Mouse (Mus musculus) heart, embryonic 14.5 days (tissue): ENCODE data around the gene Fbxl13. TPM values are rescaled to one million over a fixed set of nuclear protein-coding genes. Genes with fewer than 3 reads are reported as not detected.
"Not testable (repeated sequence)": the region's sequence is repeated elsewhere in the genome, so short reads cannot be mapped to it uniquely, and the experiment has no call there.

Source experiments
- ATAC-seq: fragments of 200-750 bp; cut with Nextera tagmentation; 2 replicates; pipeline ENCODE4 v1.8.0; 2017; ENCODE audit warnings: low read depth, moderate TSS enrichment; ENCODE audit not compliant: insufficient number of reproducible peaks, insufficient read depth, low FRiP score
- H3K27ac ChIP-seq, 2 experiments: fragments of 200-500 bp in 1 of 2; fragments of 300-500 bp in 1 of 2; sonication (generic) in 1 of 2; replicated peaks in 1 of 2; 2 replicates each; pipeline ENCODE4 v1.5.1; 2012 to 2014; ENCODE audit warnings: low read depth in 2 of 2, low read length in 2 of 2, control low read depth in 1 of 2, mild to moderate bottlenecking in 1 of 2, mixed read lengths in 1 of 2; ENCODE audit not compliant: control insufficient read depth in 1 of 2, insufficient read depth in 1 of 2
- H3K27me3 ChIP-seq: fragments of 300-500 bp; sonication (generic); 2 replicates; pipeline ENCODE4 v1.6.1; 2014; ENCODE audit warnings: mild to moderate bottlenecking, low read length, control low read depth; ENCODE audit not compliant: control insufficient read depth, insufficient read depth
- H3K36me3 ChIP-seq: fragments of 300-500 bp; sonication (generic); 2 replicates; pipeline ENCODE4 v1.6.1; 2014; ENCODE audit warnings: mild to moderate bottlenecking, control low read depth, low read length, mixed read lengths; ENCODE audit not compliant: control insufficient read depth, insufficient read depth
- H3K4me1 ChIP-seq, 2 experiments: fragments of 200-500 bp in 1 of 2; fragments of 300-500 bp in 1 of 2; sonication (generic) in 1 of 2; 2 replicates each; pipeline ENCODE4 v1.6.1; 2012 to 2014; ENCODE audit warnings: low read length in 2 of 2, control low read depth in 1 of 2, mixed read lengths in 1 of 2; ENCODE audit not compliant: control insufficient read depth in 2 of 2, insufficient read depth in 2 of 2
- H3K4me2 ChIP-seq: fragments of 300-500 bp; sonication (generic); 2 replicates; pipeline ENCODE4 v1.6.1; 2014; ENCODE audit warnings: mild to moderate bottlenecking, low read length
- H3K4me3 ChIP-seq, 2 experiments: fragments of 200-500 bp in 1 of 2; fragments of 300-500 bp in 1 of 2; sonication (generic) in 1 of 2; 2 replicates each; pipeline ENCODE4 v1.5.1; 2012 to 2014; ENCODE audit warnings: low read length in 2 of 2, mild to moderate bottlenecking in 2 of 2, control low read depth in 1 of 2, low read depth in 1 of 2, moderate library complexity in 1 of 2; ENCODE audit not compliant: control insufficient read depth in 1 of 2, insufficient read depth in 1 of 2
- H3K9ac ChIP-seq: fragments of 300-500 bp; sonication (generic); 2 replicates; pipeline ENCODE4 v1.6.1; 2014; ENCODE audit warnings: mild to moderate bottlenecking, low read length
- H3K9me3 ChIP-seq: fragments of 300-500 bp; sonication (generic); 2 replicates; pipeline ENCODE4 v1.6.1; 2016; ENCODE audit warnings: low read length, control low read depth; ENCODE audit not compliant: control insufficient read depth
- WGBS: fragments of 180-500 bp; shearing (Covaris S2); extraction: QIAGEN DNeasy Blood & Tissue Kit; methylation state at CpG from one replicate; pipeline ENCODE4 v1.1.7; 2014; 5-methylcytosine and 5-hydroxymethylcytosine counted together
- polyA plus RNA-seq: library from polyadenylated mRNA; unstranded; fragments of >200 nt; fragmentation: Nextera tagmentation; extraction: Ambion mirVana; gene quantifications from 2 replicates; pipeline ENCODE4 v1.2.1, GENCODE M21; 2014

Gene Fbxl13
- polyA plus RNA-seq, 1 experiment from 2014 or later = 0.19 TPM

DNA sequence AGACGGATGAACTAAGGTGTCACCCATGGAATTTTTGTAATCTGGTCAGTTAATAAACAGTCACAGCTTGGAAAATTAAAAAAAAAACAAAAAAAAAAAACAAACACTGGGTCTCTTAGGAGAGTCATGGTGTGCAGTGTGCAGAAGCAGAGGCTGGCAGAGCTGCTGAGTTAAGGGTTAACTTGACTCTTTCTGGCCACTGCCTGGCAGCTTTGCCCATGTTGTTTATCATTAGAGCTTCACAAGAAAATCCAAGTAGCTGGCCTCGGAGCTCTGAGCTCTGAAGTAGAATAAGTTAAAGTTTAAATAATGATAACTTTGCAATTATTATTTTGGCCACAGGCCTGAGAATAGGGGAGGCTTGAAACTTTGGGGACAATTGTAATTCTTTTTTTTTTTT lies 45.9 kb downstream of the Fbxl13 start:
- not testable (repeated sequence) for H3K4me1 ChIP-seq, H3K9me3 ChIP-seq, ATAC-seq, H3K4me2 ChIP-seq, H3K27ac ChIP-seq, H3K9ac ChIP-seq, H3K36me3 ChIP-seq, H3K27me3 ChIP-seq, H3K4me3 ChIP-seq
- 63% methylated on average over 2 of the region's 2 CpGs for WGBS

DNA sequence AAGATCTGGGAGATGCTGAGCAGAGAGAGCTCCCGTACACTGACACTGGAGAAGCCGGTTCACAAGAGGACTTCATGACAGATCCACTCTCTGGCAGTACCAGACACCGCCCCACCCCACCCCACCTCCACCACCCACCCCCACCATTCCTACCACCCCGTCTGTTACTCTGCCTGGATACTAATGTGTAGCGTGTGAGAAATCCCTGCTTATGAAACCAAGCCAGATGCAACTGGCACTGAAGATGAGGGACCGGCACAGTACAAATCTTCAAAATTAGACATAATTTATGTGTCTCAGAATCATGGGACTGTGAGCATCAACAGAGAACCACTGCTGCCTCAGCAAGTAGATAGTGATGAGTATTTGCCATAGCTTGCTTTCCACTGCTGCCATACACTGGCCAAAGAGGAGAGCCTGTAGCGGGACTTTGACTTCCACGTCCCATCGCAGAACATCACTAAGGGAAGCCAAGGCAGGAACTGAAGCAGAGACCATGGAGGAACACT lies 52.2 kb downstream of the Fbxl13 start:
- no peak for ATAC-seq
- Histone ChIP-seq H3K4me3 (no peak overlapping the region), H3K27me3 (no peaks in the 10 kb centered on the region), H3K9ac (no peak overlapping the region), H3K9me3 (no peaks in the 10 kb centered on the region), H3K36me3 (no peaks in the 10 kb centered on the region), H3K27ac (no peak overlapping the region), H3K4me2 (no peak overlapping the region), H3K4me1 (peaks cover 0 to 2% of the 10 kb centered on the region in 2 experiments; a peak in 1 of 4 replicates)
- WGBS = 80% methylated on average over 9 of the region's 9 CpGs

DNA sequence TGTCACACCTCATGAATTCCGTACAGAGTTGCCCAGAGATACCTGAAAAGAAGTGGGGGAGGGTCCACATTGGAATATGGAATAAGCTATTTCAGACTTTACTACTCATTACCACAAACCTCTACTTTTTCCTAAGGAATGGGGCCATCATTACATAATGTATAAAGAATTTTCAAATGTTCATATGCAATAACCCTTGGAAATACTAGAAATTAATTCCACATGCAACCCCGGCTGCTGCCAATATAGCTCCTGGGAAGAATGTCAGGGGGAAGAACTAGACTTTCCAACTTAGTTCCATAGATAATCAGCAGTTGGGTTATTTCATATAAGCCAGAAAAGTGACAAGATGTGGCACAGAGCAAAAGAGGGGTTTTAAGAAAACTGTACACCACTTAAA lies 53.3 kb downstream of the Fbxl13 start:
- WGBS = 62% methylated on average over 2 of the region's 2 CpGs
- Histone ChIP-seq H3K4me3 (no peak overlapping the region), H3K9me3 (no peaks in the 10 kb centered on the region), H3K27me3 (no peaks in the 10 kb centered on the region), H3K27ac (no peak overlapping the region), H3K4me1 (peaks cover 0 to 6% of the 10 kb centered on the region in 2 experiments; a peak in 2 of 4 replicates), H3K4me2 (no peak overlapping the region), H3K9ac (no peak overlapping the region), H3K36me3 (no peaks in the 10 kb centered on the region)
- ATAC-seq = no peak

DNA sequence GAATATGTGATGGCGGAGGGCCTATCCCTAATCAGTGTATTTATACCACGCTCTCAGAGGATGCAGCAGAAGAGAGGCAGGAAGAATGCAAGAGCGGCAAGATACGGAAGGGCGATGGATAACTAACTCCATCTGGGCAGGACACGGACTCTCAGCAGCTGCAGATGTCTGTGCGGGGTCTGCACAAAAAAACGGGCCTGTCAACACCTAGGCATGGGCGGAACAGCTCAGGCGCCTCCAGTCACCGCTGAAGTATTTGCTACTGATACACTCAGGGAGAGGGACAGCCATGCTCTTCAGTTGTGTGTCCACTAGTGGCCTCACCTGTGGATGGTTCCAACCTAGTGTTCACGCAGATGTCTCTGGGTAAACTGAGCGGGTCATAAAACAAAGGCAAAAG lies 57.2 kb downstream of the Fbxl13 start:
- 30% methylated on average over 13 of the region's 13 CpGs for WGBS
- 0 out of 2 replicates have a peak, but pooled peaks have one; percentile 50 for ATAC-seq
- peak overlapping the region in 1 of 2 experiments; percentile 9; a peak in 1 of 4 replicates for H3K4me3 ChIP-seq
- H3K27me3 ChIP-seq = no peaks in the 10 kb centered on the region
- peak overlapping the region; percentile 53 for H3K4me2 ChIP-seq
- H3K9me3 ChIP-seq = no peaks in the 10 kb centered on the region
- H3K9ac ChIP-seq = no peak overlapping the region
- peaks cover 0 to 6% of the 10 kb centered on the region in 2 experiments; a peak in 2 of 4 replicates for H3K4me1 ChIP-seq
- H3K27ac ChIP-seq = no peak overlapping the region
- no peaks in the 10 kb centered on the region for H3K36me3 ChIP-seq

DNA sequence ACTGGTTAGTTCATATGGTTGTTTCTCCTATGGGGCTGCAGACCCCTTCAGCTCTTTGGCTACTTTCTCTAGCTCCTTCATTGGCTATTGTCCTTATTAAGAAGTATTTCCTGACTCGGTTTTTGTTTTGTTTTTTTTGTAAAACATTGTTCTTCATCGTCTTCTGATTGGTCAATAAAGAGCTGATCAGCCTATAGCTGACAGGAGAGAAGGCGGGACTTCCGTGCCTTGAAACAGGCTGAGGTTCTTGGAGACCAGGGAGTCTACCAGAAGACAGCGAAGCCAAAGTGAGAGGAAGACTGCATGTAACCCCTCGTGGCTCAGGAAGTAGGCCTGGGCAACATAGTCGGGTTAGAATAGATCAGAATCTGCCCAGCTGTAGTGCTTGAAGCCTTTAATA lies 57.8 kb downstream of the Fbxl13 start:
- WGBS = 64% methylated on average over 7 of the region's 7 CpGs
- Histone ChIP-seq H3K9ac (no peak overlapping the region), H3K27ac (no peak overlapping the region), H3K4me1 (peaks cover 0 to 7% of the 10 kb centered on the region in 2 experiments; a peak in 3 of 4 replicates), H3K4me2 (peak overlapping the region; percentile 53), H3K36me3 (no peaks in the 10 kb centered on the region), H3K27me3 (no peaks in the 10 kb centered on the region), H3K4me3 (no peak overlapping the region), H3K9me3 (no peaks in the 10 kb centered on the region)
- no peak for ATAC-seq

DNA sequence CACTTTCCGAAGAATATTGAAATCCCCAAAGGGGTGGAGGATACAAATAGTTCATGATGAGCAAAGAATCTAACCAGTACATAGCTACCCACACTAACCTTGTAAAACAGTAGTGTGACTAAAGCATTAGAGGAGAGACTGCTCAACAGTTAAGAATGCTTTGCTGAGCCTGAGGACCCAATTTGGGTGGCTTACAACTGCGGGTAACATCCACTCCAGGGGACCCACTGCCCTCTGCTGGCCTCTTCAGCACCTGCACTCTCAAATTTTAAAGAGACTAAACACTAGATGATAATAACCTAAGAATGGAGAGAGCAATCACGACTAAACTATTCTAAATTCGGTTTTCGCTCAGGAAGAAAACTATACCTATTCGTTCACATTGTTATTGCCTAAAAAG lies 58.7 kb downstream of the Fbxl13 start:
- Histone ChIP-seq H3K9ac (no peak overlapping the region), H3K4me2 (no peak overlapping the region), H3K9me3 (no peaks in the 10 kb centered on the region), H3K27ac (no peak overlapping the region), H3K4me1 (peaks cover 5 to 10% of the 10 kb centered on the region in 2 experiments; a peak in 3 of 4 replicates), H3K36me3 (no peaks in the 10 kb centered on the region), H3K4me3 (no peak overlapping the region), H3K27me3 (no peaks in the 10 kb centered on the region)
- WGBS = 50% methylated on average over 6 of the region's 6 CpGs
- no peak for ATAC-seq

DNA sequence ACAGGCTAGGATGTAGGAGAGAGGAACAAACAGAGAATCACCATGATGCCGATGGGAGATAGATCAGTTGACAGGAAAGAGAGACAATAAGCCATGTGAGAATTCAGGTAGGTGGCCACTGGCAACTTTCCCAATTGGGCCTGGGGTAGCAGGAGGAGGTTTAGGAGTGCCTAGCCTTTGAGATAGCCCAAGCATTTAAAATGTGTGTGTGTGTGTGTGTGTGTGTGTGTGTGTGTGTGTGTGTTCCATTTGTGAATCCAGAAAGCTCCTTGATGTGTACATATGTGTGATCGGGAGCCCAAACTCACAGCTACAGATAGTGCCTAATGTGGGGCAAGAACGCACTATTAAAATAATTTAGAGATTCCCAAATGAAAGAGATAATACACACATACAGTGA lies 67.3 kb downstream of the Fbxl13 start:
- 79% methylated on average over 3 of the region's 3 CpGs for WGBS
- no peaks in the 10 kb centered on the region for H3K9me3 ChIP-seq
- H3K9ac ChIP-seq = no peak overlapping the region
- H3K36me3 ChIP-seq = no peaks in the 10 kb centered on the region
- H3K27ac ChIP-seq = no peak overlapping the region
- ATAC-seq = no peak
- H3K27me3 ChIP-seq = no peaks in the 10 kb centered on the region
- H3K4me1 ChIP-seq = peaks cover 10 to 12% of the 10 kb centered on the region in 2 experiments; a peak in 3 of 4 replicates
- no peak overlapping the region for H3K4me2 ChIP-seq
- no peak overlapping the region for H3K4me3 ChIP-seq

DNA sequence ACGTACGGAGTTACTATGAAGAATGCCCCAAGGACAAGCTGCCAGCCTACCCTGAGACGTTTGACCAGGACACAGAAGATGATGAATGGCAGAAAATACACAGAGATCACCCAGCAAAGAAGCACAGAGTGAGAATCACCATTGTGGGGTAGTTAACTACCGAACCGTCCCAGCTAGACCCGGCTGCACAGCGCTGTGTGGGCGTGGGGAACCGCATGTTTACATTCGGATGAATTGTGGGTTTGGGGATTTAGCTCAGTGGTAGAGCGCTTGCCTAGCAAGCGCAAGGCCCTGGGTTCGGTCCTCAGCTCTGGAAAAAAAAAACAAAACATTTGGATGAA lies 70.3 kb downstream of the Fbxl13 start:
- ATAC-seq = no peak
- 83% methylated on average over 13 of the region's 13 CpGs for whole genome bisulfite sequencing
- H3K9me3 ChIP-seq = no peaks in the 10 kb centered on the region
- no peaks in the 10 kb centered on the region for H3K27me3 ChIP-seq
- H3K27ac ChIP-seq = peak overlapping the region; percentile 51 to 53
- peak overlapping the region; percentile 26; the same call in 1 of the 2 replicates for H3K4me2 ChIP-seq
- H3K4me3 ChIP-seq = no peak overlapping the region
- H3K9ac ChIP-seq = no peak overlapping the region
- H3K4me1 ChIP-seq = peaks cover 5 to 8% of the 10 kb centered on the region in 2 experiments; a peak in 2 of 4 replicates
- H3K36me3 ChIP-seq = no peaks in the 10 kb centered on the region
